Comparison of ENCODE assay signal across 11 mouse cellular contexts in genomic region chr4:32916689-32917385, GRCm38 (mm10). TPM values are rescaled to one million over a fixed set of nuclear protein-coding genes. Genes with fewer than 3 reads are reported as not detected.
DNase-seq lines count a peak whose midpoint lies in the region; ATAC-seq and TF ChIP-seq lines count a peak whose summit lies in the region.
"Had no signal": no experiment of that assay in that cellular context is flagged by ENCODE, and none has a peak within 500 bp of the region (broad histone marks: within the 10 kb centered on the region; RNA-seq: fewer than 3 reads in every experiment).

No protein-coding gene starts in this region.

- no peaks in the 10 kb centered on the region for H3K9me3 ChIP-seq in hindbrain, embryonic 10.5 days
- H3K9me3 ChIP-seq in hindbrain, postnatal 0 days (ENCODE audit: low read length), result no peaks in the 10 kb centered on the region
- no peaks in the 10 kb centered on the region for H3K9me3 ChIP-seq in liver, postnatal 0 days (ENCODE audit: low read length)
- H3K9me3 ChIP-seq: heart, embryonic 15.5 days had no signal

- no peak for TF ChIP-seq CTCF in hindbrain, postnatal 0 days (IDR thresholded peaks at IDR 0.05; ENCODE audit: low read depth)
- no peak for TF ChIP-seq CTCF in liver, postnatal 0 days (IDR thresholded peaks at IDR 0.05; ENCODE audit: low read depth)

- TF ChIP-seq EP300 in liver, postnatal 0 days (IDR thresholded peaks at IDR 0.05; ENCODE audit: low read depth), result no peak

- DNase-seq in hindbrain, embryonic 10.5 days (ENCODE audit: low spot score), result no peak
- no peak for DNase-seq in hindbrain, postnatal 0 days (ENCODE audit: low spot score)
- peak; percentile 51 for DNase-seq in embryo, embryonic 11 days
- peak; percentile 5 to 20 for DNase-seq in kidney, adult 8-10 months
- no peak for DNase-seq in liver, postnatal 0 days
- no peak for DNase-seq in ovary, postnatal 14 days (ENCODE audit: low spot score)
- no peak for DNase-seq in layer of hippocampus, adult 18-20 months (ENCODE audit: low spot score in 2 of 2)
- DNase-seq: thymus, adult 18-20 months had no signal

- 46% methylated on average over 6 of the region's 6 CpGs for WGBS in hindbrain, embryonic 10.5 days
- WGBS in hindbrain, postnatal 0 days, result 57% methylated on average over 6 of the region's 6 CpGs
- 60% methylated on average over 6 of the region's 6 CpGs for WGBS in liver, postnatal 0 days (ENCODE audit: insufficient replicate concordance)

- H3K4me3 ChIP-seq in hindbrain, embryonic 10.5 days, result no peak overlapping the region
- no peak overlapping the region for H3K4me3 ChIP-seq in hindbrain, postnatal 0 days (ENCODE audit: low read length)
- no peak overlapping the region for H3K4me3 ChIP-seq in liver, postnatal 0 days (ENCODE audit: low read depth, low read length)
- H3K4me3 ChIP-seq: heart, embryonic 15.5 days; left cerebral cortex, adult 2 months had no signal

- H3K4me2 ChIP-seq in hindbrain, postnatal 0 days (ENCODE audit: low read depth, low read length), result no peak overlapping the region
- no peak overlapping the region for H3K4me2 ChIP-seq in liver, postnatal 0 days (ENCODE audit: low read depth, low read length)
- H3K4me2 ChIP-seq: heart, embryonic 15.5 days had no signal

- peaks cover 72% of the 10 kb centered on the region for H3K4me1 ChIP-seq in hindbrain, embryonic 10.5 days (replicated peaks)
- peaks cover 3% of the 10 kb centered on the region; the same call in 1 of the 2 replicates for H3K4me1 ChIP-seq in hindbrain, postnatal 0 days (ENCODE audit: insufficient read depth, low read length)
- H3K4me1 ChIP-seq in liver, postnatal 0 days (ENCODE audit: insufficient read depth), result no peaks in the 10 kb centered on the region

- ATAC-seq in hindbrain, postnatal 0 days, result no peak
- peak; percentile 53 for ATAC-seq in liver, postnatal 0 days
- no peak for ATAC-seq in frontal cortex, adult (ENCODE audit: low TSS enrichment)

- peaks cover 10% of the 10 kb centered on the region for H3K36me3 ChIP-seq in hindbrain, embryonic 10.5 days
- H3K36me3 ChIP-seq in hindbrain, postnatal 0 days (ENCODE audit: insufficient read depth, low read length), result no peaks in the 10 kb centered on the region
- H3K36me3 ChIP-seq in liver, postnatal 0 days (replicated peaks; ENCODE audit: insufficient read depth, low read length), result no peaks in the 10 kb centered on the region
- H3K36me3 ChIP-seq: heart, embryonic 15.5 days had no signal

- H3K27ac ChIP-seq in hindbrain, embryonic 10.5 days, result peak overlapping the region; percentile 80
- H3K27ac ChIP-seq in hindbrain, postnatal 0 days, result no peak overlapping the region
- H3K27ac ChIP-seq in liver, postnatal 0 days (ENCODE audit: low read depth), result no peak overlapping the region
- H3K27ac ChIP-seq: heart, embryonic 15.5 days; left cerebral cortex, adult 2 months had no signal

- H3K27me3 ChIP-seq in hindbrain, embryonic 10.5 days (ENCODE audit: insufficient read depth, poor library complexity, severe bottlenecking), result no peaks in the 10 kb centered on the region
- no peaks in the 10 kb centered on the region for H3K27me3 ChIP-seq in hindbrain, postnatal 0 days (ENCODE audit: insufficient read depth, low read length)
- H3K27me3 ChIP-seq in liver, postnatal 0 days (ENCODE audit: insufficient read depth, low read length), result no peaks in the 10 kb centered on the region
- H3K27me3 ChIP-seq: heart, embryonic 15.5 days had no signal

- H3K9ac ChIP-seq in hindbrain, postnatal 0 days (replicated peaks; ENCODE audit: low read length), result no peak overlapping the region
- H3K9ac ChIP-seq in liver, postnatal 0 days (replicated peaks), result no peak overlapping the region
- H3K9ac ChIP-seq: heart, embryonic 15.5 days had no signal

RNA-seq across cellular contexts. Expression of gene Ankrd6, which starts 33.8 kb away (rescaled TPM):
- 24.0 and 27.1 TPM in 2 replicates for polyA plus RNA-seq in hindbrain, embryonic 10.5 days (2016; fragmentation: Nextera tagmentation; extraction: Ambion mirVana)
- total RNA-seq in hindbrain, postnatal 0 days (2014; rRNA removed), result 26.5 and 32.3 TPM in 2 replicates
- polyA plus RNA-seq in hindbrain, postnatal 0 days (2015; fragmentation: Nextera tagmentation; extraction: Ambion mirVana), result 17.3 and 18.3 TPM in 2 replicates
- polyA plus RNA-seq in liver, postnatal 0 days (2015; fragmentation: Nextera tagmentation; extraction: Ambion mirVana), result 0.36 and 0.54 TPM in 2 replicates
- total RNA-seq in layer of hippocampus, adult 18-20 months (2021), result 10 to 100 TPM; 36.7 to 42.9 TPM

Comparison
In these comparisons a context has a peak if more than half of its experiments do, and no peak if none do; other contexts are left out.
1. DNase-seq: peak in embryo, embryonic 11 days (single experiment) and kidney, adult 8-10 months (2 of 2); none in hindbrain, embryonic 10.5 days (single experiment), hindbrain, postnatal 0 days (single experiment), liver, postnatal 0 days (single experiment), ovary, postnatal 14 days (single experiment) and layer of hippocampus, adult 18-20 months (0 of 2).
2. RNA of gene Ankrd6, which starts 33.8 kb away (polyA plus RNA-seq): 24.0 to 27.1 TPM in hindbrain, embryonic 10.5 days and 17.3 to 18.3 TPM in hindbrain, postnatal 0 days; 0.36 to 0.54 TPM in liver, postnatal 0 days; every median in the first group is over 10 times any median in the second.